Mouse (Mus musculus) heart, postnatal 10 days (tissue): ENCODE measurements at regions not wholly inside any gene's neighbourhood (a gene's known extent, or its start where the extent isn't known, plus 50 kb on each side); places are given as distances from the start of the nearest gene placed in this dataset.

Source experiments
- DNase-seq, 2 experiments: peaks; one replicate each; pipeline ENCODE4 v3.0.0; 2021
- intact Hi-C: fragments of 180-260 bp; cut with DNase I; formaldehyde crosslinking; loops from one replicate; pipeline ENCODE4 v1.15.1; 2025

GRCm38 (mm10) chr9:87464141-87464540 lies 208.8 kb upstream of the Cep162 start:
- intact Hi-C loops: no loop called here
- DNase-seq: peak; percentile 18 to 23

- no peak for DNase-seq
- intact Hi-C loops: no loop called here
Measured at GRCm38 (mm10) chr9:87453261-87453660, 197.9 kb upstream of the Cep162 start.

DNA sequence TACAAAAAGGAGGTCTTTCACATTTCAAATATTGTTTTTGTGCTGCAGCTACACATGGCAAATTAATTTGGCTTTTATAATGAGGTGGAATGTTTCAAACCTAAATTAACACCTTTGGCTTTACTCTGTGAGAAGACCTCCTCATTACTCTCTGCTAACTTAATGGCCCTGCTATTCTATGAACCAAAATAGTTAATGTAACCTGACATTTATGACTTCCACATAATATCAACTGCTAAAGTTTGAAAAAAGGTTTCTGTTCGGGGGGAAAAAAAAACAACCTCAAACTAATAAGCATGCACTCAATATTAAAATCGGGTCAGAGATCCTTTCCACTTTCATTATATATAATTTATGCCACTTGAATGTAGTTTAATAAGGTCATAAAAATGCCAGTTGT lies 197.2 kb upstream of the Cep162 start:
- intact Hi-C loops: no loop called here

DNA sequence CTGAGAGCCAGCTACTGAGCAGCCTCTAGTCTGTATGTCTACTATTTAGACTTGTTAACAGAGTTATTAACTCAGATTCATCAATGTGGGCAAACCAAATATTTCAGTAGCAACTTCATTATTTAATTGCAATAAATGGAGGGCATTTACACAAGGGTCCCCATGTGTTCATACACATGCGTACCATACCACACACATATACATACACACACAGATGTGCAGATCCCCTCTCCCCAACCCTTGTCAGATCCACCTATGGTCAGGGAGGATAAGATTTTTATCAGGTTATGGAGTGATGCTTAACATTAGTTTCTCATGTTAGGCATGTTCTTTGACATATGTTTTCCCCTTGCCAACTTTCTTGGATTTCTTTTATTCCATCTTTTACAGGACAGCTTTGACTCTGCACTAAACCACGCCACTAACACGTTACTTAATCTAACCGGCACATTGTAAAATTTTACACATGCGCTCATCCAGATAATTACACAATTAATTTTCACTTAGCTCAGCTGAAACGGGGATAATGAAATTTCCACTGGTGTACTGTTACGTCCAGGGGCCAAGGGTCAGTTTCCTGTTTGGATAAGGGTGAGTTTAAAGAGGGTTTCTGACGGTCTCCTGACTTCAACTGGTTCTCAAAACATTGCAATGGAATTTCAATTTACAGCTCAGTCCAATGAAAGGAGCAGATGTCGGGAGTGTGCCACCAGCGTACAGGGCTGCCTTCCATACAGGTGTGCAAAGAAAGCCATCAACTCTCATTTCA lies 188.3 kb upstream of the Cep162 start:
- intact Hi-C loops: no loop called here
- no peak for DNase-seq

More for the DNA sequence above, 197.2 kb upstream of the Cep162 start:
- DNase-seq: no peak

GRCm38 (mm10) chr9:87432072-87432471 lies 176.7 kb upstream of the Cep162 start:
- no peak for DNase-seq
- intact Hi-C loops: no loop called here

GRCm38 (mm10) chr9:87431523-87431922 lies 176.2 kb upstream of the Cep162 start:
- intact Hi-C loops: no loop called here
- no peak for DNase-seq

GRCm38 (mm10) chr9:87425201-87425600 lies 169.9 kb upstream of the Cep162 start:
- peak; percentile 41 to 59 for DNase-seq
- intact Hi-C loops: loop anchor here (5.0 kb wide), 1 partner anchor 142 kb away; no protein-coding TSS in a partner anchor

DNA sequence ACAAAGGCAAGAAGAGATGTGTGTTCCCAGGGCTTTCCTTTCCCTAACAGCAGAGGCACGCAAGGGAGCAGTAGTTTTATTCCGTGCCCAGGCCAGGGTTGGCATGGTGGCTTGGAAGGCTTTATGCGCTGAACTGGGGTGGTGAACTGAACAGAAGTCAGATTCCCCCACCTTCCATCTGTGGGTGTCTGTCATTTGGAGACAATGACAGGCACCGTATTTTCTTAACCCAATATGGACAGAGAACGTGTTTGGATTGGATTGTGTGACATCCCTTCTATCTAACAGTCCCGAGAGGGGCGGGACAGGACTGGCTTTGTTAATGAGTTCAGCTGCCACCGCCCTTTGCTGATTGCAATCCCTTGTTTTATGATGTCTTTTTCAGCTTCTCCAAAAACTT lies 165.8 kb upstream of the Cep162 start:
- DNase-seq: no peak
- intact Hi-C loops: loop anchor here (5.0 kb wide), 2 partner anchors 301 to 321 kb away; no protein-coding TSS in a partner anchor

- intact Hi-C loops: loop anchor here (2.0 to 5.0 kb wide), 2 partner anchors 313 to 801 kb away; partner anchors contain the start of gene Tbx18
- peak; percentile 58 to 75 for DNase-seq
Measured at GRCm38 (mm10) chr9:87419376-87419775, 164.0 kb upstream of the Cep162 start.

DNA sequence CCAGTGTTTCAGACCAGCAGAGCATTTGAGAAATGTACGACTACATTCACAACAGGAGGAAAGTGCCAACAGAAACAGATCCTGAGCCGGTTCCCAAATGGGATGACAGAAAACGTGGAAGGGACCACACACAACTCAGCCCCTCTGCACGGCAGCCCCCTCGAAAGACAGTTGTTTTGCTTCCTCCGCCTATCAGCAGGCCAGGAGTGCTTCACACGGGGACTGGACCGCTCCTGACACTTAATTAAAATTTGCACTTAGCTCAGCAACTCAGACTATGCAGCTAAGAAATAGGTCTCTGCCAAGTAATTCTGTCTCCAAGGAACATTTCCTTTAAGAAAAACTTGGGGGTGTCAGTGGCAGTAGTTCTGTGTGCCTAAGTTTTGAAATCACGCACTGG lies 157.6 kb upstream of the Cep162 start:
- DNase-seq: peak in 1 of 2 experiments; percentile 19
- intact Hi-C loops: no loop called here

- DNase-seq: no peak
- intact Hi-C loops: no loop called here
Measured at GRCm38 (mm10) chr9:87411044-87411443, 155.7 kb upstream of the Cep162 start.

GRCm38 (mm10) chr9:87409736-87410135 lies 154.4 kb upstream of the Cep162 start:
- DNase-seq: no peak
- intact Hi-C loops: no loop called here

DNA sequence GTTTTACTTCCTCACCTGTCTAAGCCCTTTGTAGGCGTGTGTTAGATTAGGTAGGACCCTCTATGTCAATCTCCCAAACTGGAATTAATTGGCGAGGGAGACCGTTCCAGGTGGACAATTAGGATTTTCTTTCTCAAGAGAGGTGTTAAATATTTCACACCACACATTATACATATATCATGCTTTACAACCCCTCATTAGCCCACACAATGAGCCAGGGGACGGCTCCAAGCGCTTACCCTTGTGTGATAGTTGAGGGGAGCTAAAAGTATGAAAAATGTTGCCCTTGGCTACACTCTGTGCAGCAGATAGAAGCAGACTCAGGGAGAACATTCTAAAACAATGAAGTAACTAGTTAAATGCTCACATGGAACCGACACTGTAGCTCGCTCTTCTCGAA lies 153.5 kb upstream of the Cep162 start:
- no peak for DNase-seq
- intact Hi-C loops: no loop called here

DNA sequence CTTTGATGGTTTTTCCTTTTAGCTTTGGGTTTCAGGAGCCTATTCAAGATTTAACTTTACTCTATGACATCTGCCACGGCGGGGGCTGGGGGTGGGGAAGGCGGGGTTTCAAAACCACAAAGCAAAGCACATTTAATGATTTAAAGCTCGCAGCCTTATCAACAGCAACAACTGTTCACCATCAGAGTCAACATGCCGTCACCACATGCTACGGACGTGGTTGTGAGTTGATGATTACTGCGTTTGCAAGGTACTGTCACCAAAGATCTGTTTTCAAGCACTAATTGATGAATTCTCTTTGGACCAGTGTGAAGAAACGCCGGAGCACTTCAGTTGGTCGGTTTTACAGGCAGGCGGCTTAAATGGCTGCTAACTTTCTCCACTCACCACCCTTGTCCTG lies 151.1 kb upstream of the Cep162 start:
- DNase-seq: no peak
- intact Hi-C loops: no loop called here

DNA sequence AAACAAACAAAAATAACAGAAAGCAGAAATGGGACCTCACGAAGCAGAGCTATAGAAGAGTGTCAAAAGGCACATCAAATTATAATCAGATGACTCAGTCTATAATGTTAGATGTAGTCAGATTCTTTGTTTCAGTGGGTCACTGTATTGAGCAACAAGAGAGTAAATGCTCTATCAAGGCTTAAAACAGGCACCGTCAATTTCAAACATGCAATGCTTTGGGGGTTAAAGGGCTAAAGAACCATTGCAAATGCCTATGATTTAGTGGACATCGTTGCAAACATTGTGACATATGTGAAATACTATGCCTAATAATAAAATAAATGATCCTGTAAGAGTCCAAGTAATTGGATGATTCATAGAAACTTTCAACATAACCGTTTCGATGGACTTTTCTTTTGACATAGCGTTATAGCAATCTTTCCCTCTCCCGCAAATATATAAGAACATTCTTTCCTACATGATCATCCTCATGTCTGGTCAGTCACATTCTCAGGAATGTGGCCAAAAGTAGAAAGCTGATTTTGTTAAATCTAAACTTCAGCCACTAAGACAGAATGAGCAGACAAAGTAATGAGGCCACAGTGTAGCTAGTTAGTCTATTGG lies 149.9 kb upstream of the Cep162 start:
- no peak for DNase-seq

DNA sequence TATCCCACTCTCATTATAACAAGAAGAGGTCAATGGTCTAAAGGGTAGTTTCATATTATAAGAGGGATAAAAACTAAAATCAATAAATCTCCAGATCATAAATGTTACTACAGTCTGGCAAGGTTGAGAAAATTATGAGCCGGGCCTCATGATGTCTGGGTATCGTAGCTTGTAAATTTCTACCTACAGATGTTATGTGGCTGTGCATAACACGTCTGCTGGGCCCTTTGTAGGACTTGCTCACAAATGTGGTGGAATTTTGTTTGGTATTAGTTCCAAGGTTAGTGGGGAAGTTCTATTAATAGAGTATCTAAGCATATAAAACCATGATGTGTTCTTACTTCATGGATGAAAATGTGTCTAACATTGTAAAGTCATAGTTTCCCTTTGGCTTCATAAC lies 146.7 kb upstream of the Cep162 start:
- intact Hi-C loops: no loop called here
- DNase-seq: no peak

More for the DNA sequence above, 149.9 kb upstream of the Cep162 start:
- intact Hi-C loops: no loop called here

DNA sequence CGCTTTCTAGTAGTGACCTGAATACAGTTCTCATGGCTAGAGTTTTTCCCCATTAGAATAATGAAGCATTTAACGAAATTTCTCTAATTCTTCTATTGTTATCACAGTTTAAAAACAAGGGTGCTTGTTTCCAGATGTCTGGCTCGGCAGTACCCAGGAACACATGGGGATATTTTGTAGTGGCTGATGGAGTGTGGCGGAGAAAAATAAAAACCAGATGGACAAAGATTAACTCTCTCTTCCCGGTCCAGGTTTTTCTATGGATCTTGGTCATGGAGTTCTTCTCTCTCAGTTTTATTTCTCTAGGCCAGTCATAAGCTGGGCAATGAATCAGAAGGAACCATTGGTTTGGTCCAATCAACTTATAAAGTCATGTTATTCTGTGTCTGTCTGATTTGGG lies 132.2 kb upstream of the Cep162 start:
- no peak for DNase-seq
- intact Hi-C loops: no loop called here

DNA sequence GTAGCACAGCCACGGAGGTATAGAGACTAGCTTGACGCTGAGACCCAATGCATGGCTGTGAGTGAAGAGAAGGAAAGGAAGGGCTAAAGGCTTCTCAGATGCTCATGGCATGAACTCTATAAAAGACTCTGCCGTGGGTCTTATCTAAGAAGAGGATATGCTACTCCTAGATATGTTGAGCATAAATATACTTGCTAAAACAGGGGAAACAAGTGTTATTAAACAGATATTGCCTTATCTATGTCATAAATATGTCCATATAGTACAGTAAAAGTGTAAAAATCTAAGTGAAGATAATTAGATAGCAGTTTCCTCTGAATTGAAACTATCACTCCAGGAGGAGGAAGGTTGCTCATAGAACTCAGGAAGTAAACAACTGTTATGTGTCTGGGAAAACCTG lies 128.2 kb upstream of the Cep162 start:
- no peak for DNase-seq
- intact Hi-C loops: no loop called here

DNA sequence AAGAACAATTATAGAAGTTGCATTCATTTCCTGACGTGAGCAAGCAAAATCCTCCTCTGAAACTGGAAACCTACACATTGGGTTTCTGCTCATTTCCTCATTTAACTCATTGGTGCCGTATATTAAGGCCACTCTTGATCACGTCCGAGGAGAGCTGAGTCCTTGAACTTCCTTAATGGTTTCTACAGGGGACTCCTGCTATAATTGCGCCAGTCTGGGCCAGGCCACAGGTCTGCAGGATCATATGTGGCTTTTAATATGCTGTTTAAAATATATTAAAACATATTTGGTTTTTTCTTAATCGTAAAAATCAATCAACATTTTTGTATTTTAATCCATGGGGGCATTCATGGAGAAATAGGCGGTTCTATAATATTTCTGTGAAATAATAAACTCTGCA lies 122.6 kb upstream of the Cep162 start:
- no peak for DNase-seq
- intact Hi-C loops: no loop called here

- intact Hi-C loops: no loop called here
- no peak for DNase-seq
Measured at GRCm38 (mm10) chr9:87376731-87377310, 121.5 kb upstream of the Cep162 start.

DNA sequence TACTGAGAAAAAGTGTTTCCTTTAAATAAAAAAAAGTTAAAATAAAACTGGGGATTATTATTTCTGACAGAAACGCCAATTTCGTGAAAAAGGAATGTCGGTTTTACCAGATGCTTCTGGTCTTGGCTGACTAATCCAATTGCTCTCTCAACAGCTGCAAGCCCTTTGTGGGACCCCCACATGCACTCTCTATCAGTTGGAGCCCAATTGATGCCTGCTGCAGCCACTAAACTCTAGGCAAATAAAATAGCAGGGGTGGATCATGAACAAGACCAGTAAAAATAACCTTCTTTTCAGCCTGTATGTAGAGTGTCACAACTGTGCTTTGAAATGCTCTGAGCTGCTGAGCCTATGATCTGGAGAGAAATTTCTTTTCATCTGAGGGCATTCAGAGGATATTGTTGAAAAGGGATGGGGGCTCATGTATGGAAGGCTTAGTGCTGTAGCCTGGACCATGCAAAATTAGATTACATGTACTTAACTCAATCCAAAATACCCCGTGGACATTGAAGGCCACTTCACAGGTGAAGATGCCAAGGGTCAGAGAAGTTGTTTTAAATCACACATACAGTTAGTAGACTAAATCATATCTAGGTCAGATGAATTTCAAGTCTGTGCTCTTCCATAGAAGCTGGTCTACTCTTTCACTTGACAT lies 117.0 kb upstream of the Cep162 start:
- DNase-seq: peak; percentile 3 to 9
- intact Hi-C loops: no loop called here
